Mouse (Mus musculus) midbrain, embryonic 13.5 days (tissue): ENCODE results near the gene Fasl. TPM values are rescaled to one million over a fixed set of nuclear protein-coding genes. Genes with fewer than 3 reads are reported as not detected.

Experiments used
- ATAC-seq: fragments of 200-750 bp; cut with Nextera tagmentation; 2 replicates; pipeline ENCODE4 v1.8.0; 2017; ENCODE audit warnings: mild to moderate bottlenecking, moderate TSS enrichment, moderate library complexity
- H3K27ac ChIP-seq: fragments of 300-500 bp; sonication (generic); 2 replicates; pipeline ENCODE4 v1.5.1; 2015; ENCODE audit warnings: inconsistent platforms, mild to moderate bottlenecking, moderate library complexity
- H3K27me3 ChIP-seq: fragments of 300-500 bp; sonication (generic); 2 replicates; pipeline ENCODE4 v1.6.1; 2015; ENCODE audit warnings: mild to moderate bottlenecking, inconsistent platforms
- H3K36me3 ChIP-seq: fragments of 300-500 bp; sonication (generic); 2 replicates; pipeline ENCODE4 v1.6.1; 2015; ENCODE audit warnings: mild to moderate bottlenecking, inconsistent platforms
- H3K4me1 ChIP-seq: fragments of 300-500 bp; sonication (generic); replicated peaks from 2 replicates; pipeline ENCODE4 v1.6.1; 2015; ENCODE audit warnings: inconsistent platforms
- H3K4me2 ChIP-seq: fragments of 300-500 bp; sonication (generic); replicated peaks from 2 replicates; pipeline ENCODE4 v1.6.1; 2015; ENCODE audit warnings: moderate library complexity, mild to moderate bottlenecking, inconsistent platforms
- H3K4me3 ChIP-seq: fragments of 300-500 bp; sonication (generic); replicated peaks from 2 replicates; pipeline ENCODE4 v1.5.1; 2015; ENCODE audit warnings: mild to moderate bottlenecking, inconsistent platforms
- H3K9ac ChIP-seq: fragments of 300-500 bp; sonication (generic); replicated peaks from 2 replicates; pipeline ENCODE4 v1.6.1; 2015; ENCODE audit warnings: mild to moderate bottlenecking, inconsistent platforms
- H3K9me3 ChIP-seq: fragments of 300-500 bp; sonication (generic); 2 replicates; pipeline ENCODE4 v1.6.1; 2016; ENCODE audit warnings: mild to moderate bottlenecking, inconsistent platforms
- WGBS: fragments of 180-500 bp; shearing (Covaris S2); methylation state at CpG from one replicate; pipeline ENCODE4 v1.1.7; 2015; 5-methylcytosine and 5-hydroxymethylcytosine counted together
- polyA plus RNA-seq: library from polyadenylated mRNA; unstranded; fragments of >200 nt; fragmentation: Nextera tagmentation; extraction: Ambion mirVana; gene quantifications from 2 replicates; pipeline ENCODE4 v1.2.1, GENCODE M21; 2015

The Fasl gene
- polyA plus RNA-seq, 1 experiment from 2014 or later, result 0.08 TPM

GRCm38 (mm10) chr1:161734314-161734713 lies 54.0 kb downstream of the Fasl start:
- Histone ChIP-seq H3K4me3 (no peak overlapping the region), H3K36me3 (no peaks in the 10 kb centered on the region), H3K9me3 (no peaks in the 10 kb centered on the region), H3K4me1 (no peaks in the 10 kb centered on the region), H3K9ac (no peak overlapping the region), H3K4me2 (no peak overlapping the region), H3K27ac (no peak overlapping the region), H3K27me3 (no peaks in the 10 kb centered on the region)
- whole genome bisulfite sequencing, result 89% methylated on average over 11 of the region's 11 CpGs
- ATAC-seq, result no peak

Other genes with a start within 250 kb of the Fasl start
- 23.5 and 27.2 TPM in 2 replicates for gene Suco, start 88.2 kb upstream of the Fasl start, polyA plus RNA-seq
- gene Pigc, start 180.7 kb upstream of the Fasl start, polyA plus RNA-seq, result 36.4 and 39.1 TPM in 2 replicates
- gene 4930558K02Rik, start 191.1 kb upstream of the Fasl start, polyA plus RNA-seq, result 0.21 TPM in 1 of 2 replicates, not detected in the other